Mouse (Mus musculus) brain, embryonic 18.5 days (tissue): Measurements from ENCODE around the gene Ckap4.
"Not testable (repeated sequence)": the region's sequence is repeated elsewhere in the genome, so short reads cannot be mapped to it uniquely, and the experiment has no call there.

Experiments
- DNase-seq: peaks from one replicate; pipeline ENCODE4 v3.0.0-alpha.2; 2012; ENCODE audit warnings: low read depth, low spot score

The Ckap4 gene

GRCm38 (mm10) chr10:84549146-84549919 is 15.5 kb upstream of the Ckap4 start:
- no peak for DNase-seq

GRCm38 (mm10) chr10:84544841-84545610 is 11.2 kb upstream of the Ckap4 start:
- no peak for DNase-seq

GRCm38 (mm10) chr10:84542802-84543658 is 9.2 kb upstream of the Ckap4 start:
- no peak for DNase-seq

- no peak for DNase-seq
These were observed 5.8 kb upstream of the Ckap4 start for GRCm38 (mm10) chr10:84539651-84540050.

- DNase-seq: no peak
These were observed 2.0 kb upstream of the Ckap4 start for GRCm38 (mm10) chr10:84535859-84536258.

GRCm38 (mm10) chr10:84535458-84535857 is 1.6 kb upstream of the Ckap4 start:
- DNase-seq: no peak

- no peak for DNase-seq
These were observed 665 bp downstream of the Ckap4 start for GRCm38 (mm10) chr10:84532911-84533882.

GRCm38 (mm10) chr10:84532191-84532889 is 1.5 kb downstream of the Ckap4 start:
- DNase-seq: no peak

- DNase-seq: no peak
These were observed 2.3 kb downstream of the Ckap4 start for GRCm38 (mm10) chr10:84531576-84531975.

- no peak for DNase-seq
These were observed 3.5 kb downstream of the Ckap4 start for GRCm38 (mm10) chr10:84530388-84530787.

- DNase-seq: no peak
These were observed 6.2 kb downstream of the Ckap4 start for GRCm38 (mm10) chr10:84527631-84528030.

- no peak for DNase-seq
These were observed 6.8 kb downstream of the Ckap4 start for GRCm38 (mm10) chr10:84527070-84527469.

- DNase-seq: no peak
These were observed 7.4 kb downstream of the Ckap4 start for GRCm38 (mm10) chr10:84526488-84526887.

- DNase-seq: no peak
These were observed 10.2 kb downstream of the Ckap4 start for GRCm38 (mm10) chr10:84523682-84524081.

- no peak for DNase-seq
These were observed 17.4 kb downstream of the Ckap4 start for GRCm38 (mm10) chr10:84516414-84516927.

GRCm38 (mm10) chr10:84515980-84516379 is 17.9 kb downstream of the Ckap4 start:
- not testable (repeated sequence) for DNase-seq

GRCm38 (mm10) chr10:84515512-84515950 is 18.3 kb downstream of the Ckap4 start:
- DNase-seq: peak; percentile 60

- DNase-seq: no peak
These were observed 19.8 kb downstream of the Ckap4 start for GRCm38 (mm10) chr10:84514038-84514578.

- no peak for DNase-seq
These were observed 21.1 kb downstream of the Ckap4 start for GRCm38 (mm10) chr10:84512766-84513165.

GRCm38 (mm10) chr10:84508603-84509002 is 25.3 kb downstream of the Ckap4 start:
- DNase-seq: no peak
